Mouse (Mus musculus): ENCODE measurements at regions not wholly inside any gene's neighbourhood (a gene's known extent, or its start where the extent isn't known, plus 50 kb on each side); places are given as distances from the start of the nearest gene placed in this dataset.

DNA sequence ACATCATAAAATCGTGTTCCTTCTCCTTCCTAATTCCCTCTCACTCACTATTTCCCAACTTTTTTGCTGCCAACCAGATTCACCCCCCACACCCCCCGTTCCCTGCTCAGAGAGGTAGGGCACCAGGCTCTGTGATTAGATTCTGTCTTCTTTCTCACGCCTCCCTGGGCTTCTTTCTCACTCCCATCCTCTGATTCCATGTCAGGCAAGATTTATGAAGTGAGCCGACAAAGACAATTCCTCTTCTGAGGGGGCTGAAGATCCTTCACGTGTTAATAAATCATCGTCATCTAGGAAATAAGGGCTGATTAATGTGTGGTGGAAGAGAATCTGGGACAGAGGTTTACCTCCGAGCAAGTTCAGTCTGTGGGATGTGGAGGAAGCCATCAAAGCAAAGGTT lies 101.5 kb upstream of the Pgrmc2 start:
- no peak for DNase-seq (ENCODE audit: extremely low read depth, insufficient read length, low spot score)

DNA sequence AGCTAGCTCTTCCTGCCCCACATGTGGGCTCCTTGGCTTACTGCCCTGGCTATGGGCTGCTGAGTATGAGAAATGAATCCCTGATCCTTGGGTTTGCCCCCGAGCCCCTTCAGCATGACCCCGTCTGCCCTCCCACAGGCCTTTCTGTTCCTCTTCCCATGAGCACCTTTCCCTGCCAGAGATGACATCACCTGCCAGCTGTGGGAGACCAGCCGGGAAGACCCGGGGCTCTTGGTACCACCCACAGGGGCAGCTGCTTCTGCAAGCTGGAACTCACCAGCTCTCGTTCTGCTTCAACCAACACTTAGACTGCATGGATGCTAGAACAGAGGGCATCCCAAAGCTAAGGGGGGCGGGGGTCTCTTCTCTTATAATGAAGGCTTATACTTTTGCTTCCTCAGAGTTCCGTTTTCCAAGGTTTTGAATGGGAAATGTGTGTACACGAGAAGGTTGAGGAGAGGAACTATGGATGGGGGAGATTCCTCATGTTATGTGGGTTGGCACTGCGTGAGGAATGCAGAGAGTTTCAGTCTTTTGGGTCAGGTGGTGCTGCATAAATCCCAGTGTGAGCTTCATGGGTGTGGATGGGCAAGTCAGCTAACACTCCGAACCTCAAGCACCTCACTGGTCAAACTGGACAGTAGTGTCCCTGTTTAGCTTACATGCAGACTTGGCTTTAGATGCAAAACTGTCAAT lies 100.2 kb upstream of the Pgrmc2 start:
- DNase-seq (ENCODE audit: extremely low read depth, insufficient read length, low spot score) = peak; percentile 82

DNA sequence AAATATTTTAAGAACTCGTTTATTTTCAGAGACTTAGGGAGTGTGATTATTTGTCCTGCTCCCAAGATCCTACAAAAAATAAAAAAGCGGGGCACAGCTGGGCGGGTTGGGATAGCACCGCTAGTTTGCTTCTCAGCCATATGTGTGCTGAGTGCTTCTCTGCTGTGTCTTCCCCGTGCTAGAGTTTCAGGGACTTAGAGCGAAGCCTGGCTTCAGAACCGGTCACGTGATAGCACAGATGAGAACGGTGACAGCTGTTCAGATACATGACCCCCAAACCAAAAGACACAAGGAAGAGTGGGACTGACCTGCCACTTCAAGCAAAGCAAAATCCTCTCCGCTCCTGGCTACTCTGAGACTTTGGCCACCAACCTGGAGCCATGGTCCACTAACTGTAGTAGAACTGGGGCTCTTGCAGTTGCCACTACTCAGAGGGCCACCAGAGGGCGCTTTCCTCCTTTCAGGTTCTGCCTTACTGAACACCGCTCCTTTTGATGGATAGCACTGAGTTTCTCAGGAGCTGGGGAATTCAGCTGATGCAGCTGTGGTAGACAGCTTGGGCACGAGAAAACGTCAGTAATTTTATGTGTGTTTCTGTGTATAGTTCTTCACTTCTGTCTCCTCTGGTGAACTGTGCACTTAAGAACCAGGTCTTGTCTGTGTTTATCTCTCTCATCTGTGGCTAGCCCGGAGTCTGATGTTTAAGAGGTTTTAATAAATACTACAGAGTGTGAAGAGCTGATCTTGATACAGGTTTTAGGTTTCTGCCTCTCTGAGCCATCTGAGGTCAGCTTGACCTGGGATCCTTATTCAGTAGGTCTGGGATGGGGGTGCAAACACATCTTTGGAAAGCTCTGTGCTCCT lies 99.4 kb upstream of the Pgrmc2 start:
- peak; percentile 67 for DNase-seq (ENCODE audit: extremely low read depth, insufficient read length, low spot score)

DNA sequence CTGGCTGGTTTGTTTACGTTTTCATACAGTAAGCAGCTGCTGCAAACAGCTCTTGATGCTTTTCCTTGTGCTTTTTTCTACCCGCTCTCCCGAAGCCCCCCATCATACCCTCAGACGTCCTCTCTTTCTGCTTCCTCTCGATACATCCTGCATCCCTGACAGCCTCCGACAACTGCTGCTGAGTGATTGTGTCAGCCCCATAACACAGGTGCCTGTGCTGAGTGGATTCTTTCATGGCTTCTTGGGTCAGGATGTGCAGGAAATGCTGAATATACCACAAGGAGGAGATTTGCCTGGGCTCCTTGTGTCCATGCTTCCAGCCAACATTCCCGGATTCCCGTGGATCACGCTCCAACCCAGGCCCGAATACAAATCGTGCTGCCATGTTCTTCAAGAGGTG lies 98.6 kb upstream of the Pgrmc2 start:
- DNase-seq (ENCODE audit: extremely low read depth, insufficient read length, low spot score) = no peak

DNA sequence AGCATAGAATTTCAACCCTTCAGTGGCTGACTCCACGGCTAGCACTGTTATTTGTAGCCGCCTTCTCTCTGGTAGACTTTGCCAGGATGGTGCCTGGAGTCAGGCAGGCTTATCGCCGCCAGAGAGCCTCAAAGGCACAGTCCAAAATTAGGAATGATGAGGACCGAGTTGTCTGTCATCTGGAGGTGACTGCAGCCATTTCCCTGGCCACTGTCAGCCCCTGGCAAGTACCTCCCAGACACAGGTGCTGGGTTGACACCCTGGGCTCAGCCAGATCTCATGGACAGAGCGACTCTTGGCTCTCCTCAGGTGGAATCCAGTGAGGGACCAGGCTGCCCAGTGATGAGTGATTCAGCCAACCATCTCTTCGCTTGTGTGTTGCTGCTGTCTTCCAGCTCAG lies 98.1 kb upstream of the Pgrmc2 start:
- DNase-seq (ENCODE audit: extremely low read depth, insufficient read length, low spot score) = no peak

DNA sequence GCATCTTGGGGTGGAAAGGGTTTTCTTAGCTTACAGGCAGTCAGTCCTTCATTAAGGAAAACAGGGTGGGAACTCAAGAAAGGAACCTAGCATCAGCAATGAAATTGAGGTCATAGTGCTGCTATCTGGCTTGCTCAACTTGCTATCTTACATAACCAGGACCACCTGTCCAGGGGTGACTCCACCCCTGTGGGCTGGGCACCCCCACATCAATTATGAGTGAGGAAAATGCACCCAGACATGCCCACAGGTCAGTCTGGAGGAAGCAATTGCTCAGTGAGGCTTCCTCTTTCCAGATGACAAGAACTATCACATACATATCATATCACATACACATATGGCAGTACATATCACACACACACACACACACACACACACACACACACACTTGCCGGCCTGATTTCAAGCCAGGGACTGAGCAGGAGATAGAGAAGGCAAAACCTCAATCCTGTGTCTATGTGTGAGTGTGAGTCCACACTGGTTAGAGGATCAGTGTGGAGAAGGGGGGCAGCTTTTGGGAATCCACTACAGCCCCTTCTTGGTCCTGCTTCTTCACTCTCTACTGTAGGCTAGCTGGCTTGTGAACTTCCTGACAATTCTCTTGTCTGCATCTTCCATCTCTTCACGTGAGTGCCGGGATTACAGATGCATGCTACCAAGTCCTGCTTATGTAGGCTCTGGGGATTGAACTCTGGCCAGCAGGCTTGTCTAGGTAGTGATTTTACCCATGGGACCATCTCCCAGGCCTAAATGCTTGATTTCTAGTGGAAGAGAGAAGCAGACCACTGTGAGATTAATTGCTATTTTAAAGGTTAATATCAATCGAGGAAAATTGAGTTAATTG lies 96.4 kb upstream of the Pgrmc2 start:
- DNase-seq (ENCODE audit: extremely low read depth, insufficient read length, low spot score) = no peak

DNA sequence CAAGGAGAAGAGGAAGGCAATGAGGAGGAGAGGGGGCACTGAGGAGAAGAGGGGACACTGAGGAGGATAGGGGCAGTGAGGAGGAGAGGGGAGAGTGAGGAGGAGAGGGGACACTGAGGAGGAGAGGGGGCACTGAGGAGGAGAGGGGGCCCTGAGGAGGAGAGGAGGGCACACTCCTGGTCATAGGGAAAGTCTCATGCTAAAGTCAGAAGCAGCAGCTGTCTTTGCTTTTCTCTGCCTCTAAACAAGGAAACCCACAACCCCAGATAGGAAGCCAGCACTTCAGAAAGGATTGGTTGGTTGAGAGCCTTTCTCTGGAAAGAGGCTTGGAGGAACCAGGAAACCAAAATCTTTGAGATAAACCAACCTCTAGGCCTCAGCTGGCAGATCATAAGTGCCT lies 94.3 kb upstream of the Pgrmc2 start:
- no peak for DNase-seq (ENCODE audit: extremely low read depth, insufficient read length, low spot score)

DNA sequence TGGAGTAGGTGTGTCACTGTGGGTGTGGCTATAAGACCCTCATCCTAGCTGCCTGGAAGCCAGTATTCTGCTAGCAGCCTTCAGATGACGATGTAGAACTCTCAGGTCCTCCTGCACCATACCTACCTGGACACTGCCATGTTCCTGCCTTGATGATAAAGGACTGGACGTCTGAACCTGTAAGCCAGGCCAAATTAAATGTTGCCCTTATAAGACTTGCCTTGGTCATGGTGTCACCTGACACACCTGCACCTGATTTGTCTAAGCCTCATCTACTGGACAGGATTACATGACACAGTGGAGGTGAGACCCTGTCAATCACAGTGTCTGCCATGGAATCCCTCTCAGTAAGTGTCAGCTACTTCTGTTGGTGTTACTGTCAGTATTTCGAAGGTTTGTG lies 92.5 kb upstream of the Pgrmc2 start:
- DNase-seq (ENCODE audit: extremely low read depth, insufficient read length, low spot score) = no peak

DNA sequence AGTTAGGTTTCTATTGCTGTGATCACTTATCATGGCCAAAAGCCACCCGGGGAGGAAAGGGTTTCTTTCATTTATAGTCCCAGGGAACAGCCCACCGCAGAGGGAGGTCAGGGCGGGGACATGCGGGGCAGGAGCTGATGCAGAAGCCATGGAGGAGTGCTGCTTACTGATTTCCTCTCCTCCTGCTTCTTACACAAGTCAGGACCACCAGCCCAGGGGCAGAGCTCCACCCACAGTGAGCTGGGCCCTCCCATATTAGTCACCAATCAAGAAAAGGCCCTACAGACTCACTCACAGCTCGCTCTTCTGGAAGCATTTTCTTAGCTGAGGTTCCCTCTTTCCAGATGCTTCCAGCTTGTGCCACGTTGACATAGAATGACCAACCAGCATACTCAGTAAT lies 90.7 kb upstream of the Pgrmc2 start:
- no peak for DNase-seq (ENCODE audit: extremely low read depth, insufficient read length, low spot score)

DNA sequence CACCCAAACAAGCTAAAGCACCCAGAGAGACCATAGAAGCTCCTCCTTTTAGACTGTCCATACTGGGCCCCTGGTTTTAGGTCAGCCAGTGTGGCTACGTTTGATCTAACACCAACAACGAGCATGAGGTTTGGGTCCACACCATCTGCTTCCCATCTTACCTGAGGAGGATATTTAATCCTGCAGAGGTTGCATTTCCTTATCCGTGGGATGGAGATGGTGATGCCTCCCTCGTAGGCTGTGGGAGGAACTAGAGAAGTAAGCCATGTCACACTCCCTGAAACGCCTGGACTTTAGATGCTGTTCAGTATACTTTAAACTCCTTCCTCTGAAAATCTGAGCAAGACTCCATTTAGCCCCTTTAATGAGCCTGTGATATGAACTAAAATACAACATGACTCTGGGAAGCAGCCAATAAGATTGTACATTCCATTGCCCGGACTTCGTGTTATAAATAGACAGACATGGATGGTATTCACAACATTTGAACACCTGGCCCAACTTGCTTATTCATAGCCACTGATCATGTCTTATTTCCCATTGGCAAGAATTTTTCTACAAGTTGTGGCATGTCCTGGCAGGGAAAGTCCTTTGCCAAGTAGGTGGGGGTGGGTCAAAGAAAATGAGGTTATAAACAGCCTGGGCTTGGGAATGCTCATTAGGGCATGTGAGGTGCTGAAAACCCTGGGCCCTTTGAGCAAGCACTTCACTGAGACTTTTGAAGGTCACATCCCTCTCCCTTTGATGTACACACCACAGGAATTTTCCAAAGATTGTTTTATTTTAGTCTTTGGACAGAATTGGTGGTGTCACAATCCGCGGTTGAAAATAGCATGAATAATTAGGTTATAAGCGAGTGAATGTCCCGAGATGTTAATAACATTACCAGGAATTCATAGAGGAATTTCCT lies 89.7 kb upstream of the Pgrmc2 start:
- peak; percentile 46 for DNase-seq (ENCODE audit: extremely low read depth, insufficient read length, low spot score)

DNA sequence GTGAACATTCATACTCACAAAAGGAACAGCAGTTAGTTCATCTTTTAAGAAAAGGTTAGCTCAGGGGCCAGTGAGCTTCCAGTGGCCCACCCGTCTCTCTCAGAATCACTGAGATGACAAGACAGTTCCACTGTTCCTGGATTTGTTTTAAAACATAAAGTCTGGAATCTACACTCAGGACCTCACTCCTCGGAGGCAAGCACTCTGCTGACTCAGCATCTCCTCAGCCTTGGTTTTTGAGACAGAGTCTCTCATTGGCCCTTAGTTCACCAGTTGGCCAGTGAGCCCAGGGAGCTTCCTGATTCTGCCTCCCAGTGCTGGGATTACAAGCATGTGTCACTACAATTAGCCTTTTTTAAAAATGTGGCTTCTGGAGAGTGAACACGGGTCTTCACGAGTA lies 88.9 kb upstream of the Pgrmc2 start:
- DNase-seq (ENCODE audit: extremely low read depth, insufficient read length, low spot score) = no peak

DNA sequence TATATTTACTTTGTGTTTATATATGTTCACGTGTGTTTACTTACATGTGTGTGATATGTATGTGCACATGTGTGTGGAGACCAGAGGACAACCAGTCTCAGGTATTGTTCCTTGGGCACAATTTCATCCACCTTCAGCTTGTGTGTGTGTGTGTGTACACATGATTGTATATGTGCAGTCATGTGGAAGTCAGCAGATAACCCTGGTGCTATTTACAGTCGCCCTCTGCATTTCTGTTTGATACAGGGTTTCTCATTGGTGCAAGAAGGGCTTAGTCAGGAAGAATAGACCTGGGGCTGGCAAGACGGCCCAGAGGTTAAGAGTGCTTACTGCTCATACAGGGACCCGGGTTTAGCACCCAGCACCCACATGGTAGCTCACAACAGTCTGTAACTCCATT lies 88.5 kb upstream of the Pgrmc2 start:
- no peak for DNase-seq (ENCODE audit: extremely low read depth, insufficient read length, low spot score)

DNA sequence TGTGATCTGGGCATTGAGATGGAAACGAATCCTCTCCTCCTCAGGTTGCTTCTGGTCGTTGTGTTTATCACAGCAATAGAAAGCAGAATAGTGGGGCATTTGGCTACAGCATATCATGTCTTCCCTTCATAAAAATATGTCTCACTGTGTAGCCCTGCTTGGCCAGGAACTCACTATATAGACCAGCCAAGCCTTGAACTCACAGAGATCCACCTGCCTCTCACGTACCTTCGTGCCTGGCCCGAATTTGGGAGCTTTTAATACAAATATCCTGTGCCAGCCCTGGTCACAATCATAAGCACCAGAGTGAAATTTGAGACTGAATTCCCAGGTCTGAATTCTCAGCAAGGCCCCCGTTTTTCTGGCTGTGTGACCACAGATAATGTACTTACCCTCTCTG lies 87.7 kb upstream of the Pgrmc2 start:
- DNase-seq (ENCODE audit: extremely low read depth, insufficient read length, low spot score) = no peak

DNA sequence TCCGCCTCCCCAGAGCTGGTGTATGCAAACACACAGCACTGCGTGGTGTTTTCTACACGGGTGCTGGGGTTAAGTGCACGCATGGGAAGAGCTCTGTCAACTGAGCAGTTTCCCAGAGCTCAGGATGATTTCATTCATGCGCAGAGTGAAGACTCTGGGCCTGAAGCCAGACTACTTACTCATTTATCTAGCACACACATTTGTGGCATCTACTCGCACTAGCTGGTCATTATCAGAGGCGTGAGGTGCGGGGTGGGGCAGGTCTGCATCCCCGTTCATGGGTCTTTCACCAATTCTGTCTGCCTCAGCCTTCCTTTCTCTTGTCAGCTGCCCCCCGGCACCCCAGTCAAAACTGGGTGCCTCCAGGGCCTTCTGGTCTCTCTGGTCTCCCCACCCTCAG lies 86.6 kb upstream of the Pgrmc2 start:
- peak; percentile 33 for DNase-seq (ENCODE audit: extremely low read depth, insufficient read length, low spot score)

DNA sequence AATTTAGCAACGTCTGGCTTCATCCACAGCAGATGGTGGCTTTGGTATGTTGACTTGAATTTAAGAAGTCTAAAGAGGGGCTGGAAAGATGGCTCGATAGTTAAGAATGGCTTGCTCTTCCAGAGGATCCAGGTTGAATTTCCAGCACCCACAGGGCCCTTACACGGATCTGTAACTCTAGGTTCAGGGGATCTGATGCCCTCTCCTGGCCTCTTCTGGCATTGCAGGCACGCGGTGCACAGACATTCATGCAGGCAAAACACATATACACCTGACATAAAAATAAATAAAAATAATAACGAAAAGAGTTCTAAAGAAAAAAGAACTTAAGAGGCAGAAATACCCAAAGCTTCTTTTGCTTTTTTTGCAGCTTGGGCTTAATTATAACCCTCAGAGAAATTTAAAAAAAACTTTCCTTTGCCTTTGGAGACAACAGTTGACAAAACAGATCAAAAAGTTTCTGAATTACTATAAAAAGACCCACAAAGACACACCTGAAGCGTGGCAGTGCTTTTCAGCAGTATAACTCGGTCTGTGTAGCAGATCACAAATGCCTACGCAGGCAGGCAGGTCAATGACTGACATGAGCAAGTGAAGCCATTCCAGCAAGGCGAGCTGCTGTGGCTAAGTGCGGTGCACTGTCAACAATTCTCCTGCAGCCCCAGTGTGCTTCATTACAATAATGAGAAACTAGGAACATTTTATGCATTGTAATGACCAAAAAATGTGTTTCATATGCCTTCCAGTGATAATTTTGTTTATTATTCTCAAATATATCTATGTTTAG lies 85.5 kb upstream of the Pgrmc2 start:
- DNase-seq (ENCODE audit: extremely low read depth, insufficient read length, low spot score) = no peak

DNA sequence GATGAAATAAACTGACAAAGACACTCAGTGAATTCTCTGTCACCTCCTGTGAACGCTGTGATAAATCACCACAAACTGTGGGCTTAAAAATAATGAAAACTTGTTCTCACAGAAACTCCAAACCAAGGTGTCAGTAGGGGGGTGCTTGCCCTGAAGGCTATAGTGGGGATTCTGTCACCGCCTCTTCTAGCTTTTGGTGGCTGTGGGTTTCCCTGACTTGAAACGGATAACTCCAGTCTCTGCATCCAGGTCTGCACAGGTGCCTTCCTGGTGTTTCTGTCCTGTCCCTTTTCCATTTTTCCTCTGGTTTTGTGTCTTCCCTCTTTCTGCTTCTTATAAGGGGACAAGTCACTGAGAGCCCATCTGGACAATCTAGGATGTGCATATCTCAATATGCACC lies 84.6 kb upstream of the Pgrmc2 start:
- no peak for DNase-seq (ENCODE audit: extremely low read depth, insufficient read length, low spot score)

DNA sequence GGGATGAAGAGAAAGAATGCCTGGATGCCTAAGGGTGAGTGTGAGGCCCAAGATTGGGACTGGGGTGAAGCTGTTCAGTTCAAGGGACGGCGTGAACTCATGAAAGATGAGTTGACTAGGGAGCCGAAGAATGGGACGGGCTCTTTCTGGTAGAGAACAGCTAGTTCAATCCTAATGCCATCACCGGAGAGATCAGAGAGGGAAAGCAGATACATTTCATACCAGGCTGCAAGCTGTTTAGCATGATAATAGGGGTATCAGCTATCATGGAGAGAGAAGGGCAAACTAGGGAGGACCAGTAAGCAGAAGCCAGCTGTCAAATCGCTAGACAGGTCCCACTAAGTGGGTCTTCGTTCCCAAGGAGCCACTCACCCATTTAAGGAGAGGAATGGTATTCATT lies 81.9 kb upstream of the Pgrmc2 start:
- DNase-seq (ENCODE audit: extremely low read depth, insufficient read length, low spot score) = no peak

DNA sequence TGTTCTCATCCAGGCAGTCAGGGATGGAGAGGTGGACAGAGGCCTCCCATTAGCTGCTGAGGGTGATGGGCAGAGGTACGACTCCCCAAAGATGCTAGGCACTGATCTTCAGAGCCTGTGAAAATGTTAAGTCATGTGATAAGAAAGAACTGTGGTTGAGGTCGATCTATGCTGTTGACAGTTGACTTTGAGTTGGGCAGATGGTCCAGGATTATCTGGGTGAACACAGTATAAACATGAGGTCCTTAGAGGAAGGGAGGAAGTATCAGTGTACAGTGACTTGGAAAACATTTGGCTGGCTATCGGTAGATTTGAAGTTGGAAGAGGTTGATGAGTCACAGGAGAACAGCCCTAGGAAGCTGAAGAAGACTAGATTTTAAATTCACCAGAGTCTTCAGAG lies 80.9 kb upstream of the Pgrmc2 start:
- DNase-seq (ENCODE audit: extremely low read depth, insufficient read length, low spot score) = no peak

DNA sequence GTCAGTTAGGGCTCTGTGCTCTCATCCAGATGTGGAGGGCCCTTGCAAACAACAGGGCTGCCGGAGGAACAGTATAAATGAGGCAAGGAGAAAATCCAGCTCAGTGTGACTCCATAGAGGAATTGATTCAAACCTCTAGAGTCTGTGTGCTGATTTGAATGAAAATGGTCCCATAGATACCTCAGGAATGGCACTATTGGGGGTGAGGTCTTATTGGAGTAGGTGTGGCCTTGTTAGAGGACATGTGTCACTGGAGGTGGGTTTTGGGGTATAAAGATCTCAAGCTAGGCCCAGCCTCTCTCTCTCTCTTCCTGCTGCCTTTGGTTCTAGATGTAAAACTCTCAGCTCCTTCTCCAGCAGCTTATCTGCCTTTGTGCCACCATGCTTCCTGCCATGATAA lies 79.7 kb upstream of the Pgrmc2 start:
- no peak for DNase-seq (ENCODE audit: extremely low read depth, insufficient read length, low spot score)

DNA sequence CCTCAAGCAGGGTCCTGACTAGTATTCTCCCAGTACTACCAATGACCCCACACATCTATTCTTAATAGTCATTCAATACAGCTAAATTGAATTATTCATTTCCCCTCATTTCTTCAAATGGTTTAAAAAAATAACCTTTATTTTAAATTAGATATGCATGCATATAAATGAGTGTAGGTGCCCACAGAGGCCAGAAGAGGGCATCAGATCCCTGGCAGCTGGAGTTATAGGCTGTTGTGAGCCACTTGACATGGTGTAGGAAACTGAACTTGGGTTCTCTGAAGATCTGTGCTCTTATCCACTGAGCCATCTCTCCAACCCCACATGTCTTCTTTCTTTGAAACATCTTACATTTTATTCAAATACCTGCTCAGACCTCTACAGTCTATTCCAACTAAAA lies 77.8 kb upstream of the Pgrmc2 start:
- no peak for DNase-seq (ENCODE audit: extremely low read depth, insufficient read length, low spot score)

Measured in 3134 (cell line).